Mouse (Mus musculus): ENCODE measurements at regions not wholly inside any gene's neighbourhood (a gene's known extent, or its start where the extent isn't known, plus 50 kb on each side); places are given as distances from the start of the nearest gene placed in this dataset.
A peak's percentile ranks its signal among the peaks of the same experiment; 100 is the strongest.

DNA sequence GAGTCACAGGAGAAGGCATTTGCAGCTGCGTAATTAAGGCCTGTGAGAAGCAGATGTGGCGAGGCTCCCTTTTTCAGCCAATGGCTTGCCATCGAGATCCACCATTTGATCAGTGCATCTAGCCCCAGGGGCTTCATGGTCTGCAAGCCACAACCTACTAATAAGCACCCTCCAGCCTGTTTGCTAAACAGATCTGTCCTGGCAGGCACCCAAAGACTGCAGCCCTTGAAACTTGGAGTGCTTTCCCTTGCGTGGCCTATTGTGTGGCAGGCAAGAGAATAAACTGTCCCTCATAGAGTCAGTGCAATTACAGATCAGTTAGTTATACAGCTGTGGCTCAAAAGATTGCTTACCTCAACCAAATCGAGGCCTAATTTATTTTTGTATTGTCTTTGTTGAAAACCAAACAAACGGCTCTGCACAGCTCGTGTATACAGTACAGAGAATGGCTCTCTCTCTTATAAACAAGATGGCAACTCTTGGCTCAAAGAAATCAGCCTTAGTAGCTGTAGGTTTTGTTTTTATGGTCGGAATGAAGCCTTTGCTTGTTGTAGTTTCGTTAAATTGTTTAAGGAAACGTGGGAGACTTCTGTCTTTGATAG is 195.9 kb upstream of the Satb2 start:
- DNase-seq (ENCODE audit: low spot score) = no peak

DNA sequence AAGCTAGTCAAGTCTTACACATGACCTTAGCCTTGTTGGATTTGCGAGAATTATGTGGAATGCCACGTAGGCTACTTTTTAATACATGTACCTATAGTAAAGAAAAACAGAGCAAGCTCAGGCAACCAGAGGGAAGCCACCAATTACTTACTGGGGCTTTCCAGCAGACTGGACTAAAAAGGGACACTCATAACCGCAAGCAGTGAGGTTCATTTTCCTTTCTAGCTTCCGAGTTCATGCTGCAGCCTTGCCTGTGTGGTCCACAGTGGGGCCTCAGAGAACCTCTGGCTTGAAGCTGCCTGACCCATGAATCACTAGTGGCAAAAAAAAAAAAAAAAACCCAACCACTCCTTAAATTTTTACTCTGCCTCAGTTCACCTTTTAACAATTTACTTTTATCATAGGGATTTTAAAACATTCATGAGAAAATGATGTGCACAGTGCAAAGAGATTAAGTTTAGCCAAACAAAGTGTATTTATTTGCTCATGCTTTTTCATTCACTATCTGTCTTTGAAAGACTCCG is 188.6 kb upstream of the 1700066M21Rik start:
- no peak for DNase-seq (ENCODE audit: low spot score)

DNA sequence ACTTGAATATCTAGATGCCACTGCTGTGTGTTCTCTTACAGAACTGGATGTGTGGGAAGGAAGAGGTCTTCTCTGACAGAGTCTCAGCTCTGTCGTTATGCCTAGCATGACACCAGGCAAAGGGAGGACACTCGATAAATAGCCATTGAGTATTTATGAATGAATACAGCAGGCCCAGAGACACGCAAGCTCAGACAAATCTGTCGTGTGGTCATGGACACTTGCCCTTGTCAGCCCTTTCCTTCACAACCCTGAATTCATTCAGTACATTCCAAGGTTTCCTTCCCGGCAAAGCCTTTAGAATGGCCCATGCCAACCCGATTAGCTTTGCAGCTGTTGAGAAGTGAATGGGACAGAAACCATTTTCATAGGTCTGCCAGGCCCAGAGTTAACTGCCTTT is 176.1 kb upstream of the 1700066M21Rik start:
- DNase-seq (ENCODE audit: low spot score) = no peak

DNA sequence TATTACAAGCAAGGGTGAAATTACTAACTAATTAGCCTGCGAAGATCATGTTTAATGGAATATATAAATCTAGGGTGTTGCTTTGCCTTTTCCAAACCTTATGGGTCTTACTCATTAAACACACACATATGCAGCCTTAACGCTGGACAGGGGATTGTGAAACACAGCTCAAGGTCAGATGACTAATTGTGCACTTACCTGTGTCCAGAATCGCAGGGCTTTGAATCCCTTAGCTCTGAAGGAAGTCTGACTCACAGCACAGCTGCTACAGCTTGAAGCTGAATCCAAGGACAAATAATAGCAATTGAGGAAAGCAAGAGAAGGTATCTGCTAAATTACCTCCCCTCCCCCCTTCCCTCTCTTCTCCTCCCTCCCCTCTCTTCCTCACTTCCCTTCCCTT is 173.1 kb upstream of the 1700066M21Rik start:
- DNase-seq (ENCODE audit: low spot score) = no peak

DNA sequence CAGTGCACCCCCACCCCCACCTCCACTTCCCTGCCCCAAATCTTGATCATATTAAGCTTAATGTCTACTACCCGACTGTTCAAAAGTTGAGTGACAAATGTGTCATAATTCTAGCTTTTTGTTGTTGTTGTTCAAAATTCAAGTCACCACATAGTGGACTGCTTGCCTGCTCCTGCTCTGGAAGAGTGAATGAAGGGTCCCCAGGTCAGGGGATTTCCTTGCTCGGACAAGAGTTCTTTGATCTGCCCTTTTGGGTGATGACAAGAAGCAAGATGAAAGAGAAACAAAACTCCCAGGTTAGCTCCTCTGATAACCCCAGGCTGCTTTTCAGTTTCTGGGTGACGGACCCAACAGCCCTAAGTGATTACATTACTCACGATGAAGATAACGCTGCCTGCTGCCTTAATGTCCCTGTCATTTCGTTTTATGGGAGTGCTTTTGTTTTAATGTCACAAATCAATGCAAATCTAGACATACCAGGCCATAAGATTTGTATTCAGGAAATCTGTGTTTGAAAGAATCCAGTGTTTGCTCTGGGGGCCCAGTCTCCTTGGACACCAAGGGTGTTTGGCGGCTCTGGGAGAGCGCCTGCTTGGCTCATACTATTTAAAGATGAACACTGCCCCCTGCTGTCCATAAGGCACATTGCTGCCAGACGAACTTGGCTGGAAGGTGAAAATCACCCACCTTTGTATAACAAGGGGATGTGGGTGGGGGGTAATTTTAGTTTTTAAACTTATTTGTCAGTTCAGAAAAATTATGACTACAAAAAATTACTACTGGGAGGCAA is 172.0 kb upstream of the 1700066M21Rik start:
- DNase-seq (ENCODE audit: low spot score) = peak; percentile 42

DNA sequence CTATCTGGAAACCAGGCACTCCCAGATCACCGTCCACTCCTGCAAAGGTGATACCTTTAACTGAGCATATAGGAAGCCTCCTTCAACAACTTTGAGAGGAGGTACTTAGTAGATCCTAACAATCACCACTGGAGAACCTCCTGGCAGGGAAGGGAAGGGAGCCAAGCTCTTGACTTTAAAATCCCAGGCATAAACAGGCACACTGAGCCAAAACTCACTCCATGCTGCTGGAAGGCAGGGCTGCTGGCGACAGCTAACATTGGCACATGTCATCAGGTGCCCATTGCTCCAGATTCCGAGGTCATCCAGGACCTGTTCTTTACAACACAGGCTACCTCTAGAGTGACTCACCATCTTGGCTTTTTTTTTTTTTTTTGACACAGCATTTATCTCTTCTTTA is 170.9 kb upstream of the 1700066M21Rik start:
- DNase-seq (ENCODE audit: low spot score) = no peak

DNA sequence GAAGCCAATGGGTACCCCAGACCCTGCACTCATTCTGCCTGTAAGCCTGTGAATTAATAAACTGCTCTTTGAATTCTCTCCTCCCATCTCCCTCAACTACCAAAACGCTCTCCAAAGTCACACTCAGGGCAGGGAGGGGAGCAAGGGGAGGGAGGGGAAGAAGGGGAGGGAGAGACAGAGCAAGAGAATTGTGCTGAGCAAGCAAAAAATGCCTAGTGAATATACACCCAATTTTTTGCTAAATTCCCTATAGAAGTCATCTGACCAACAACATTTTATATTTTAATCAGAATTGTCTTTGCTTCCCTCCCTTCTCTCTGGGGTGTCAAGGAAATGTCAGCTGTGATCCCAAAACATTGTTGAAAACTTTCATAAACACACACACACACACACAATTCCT is 170.5 kb upstream of the 1700066M21Rik start:
- DNase-seq (ENCODE audit: low spot score) = no peak

DNA sequence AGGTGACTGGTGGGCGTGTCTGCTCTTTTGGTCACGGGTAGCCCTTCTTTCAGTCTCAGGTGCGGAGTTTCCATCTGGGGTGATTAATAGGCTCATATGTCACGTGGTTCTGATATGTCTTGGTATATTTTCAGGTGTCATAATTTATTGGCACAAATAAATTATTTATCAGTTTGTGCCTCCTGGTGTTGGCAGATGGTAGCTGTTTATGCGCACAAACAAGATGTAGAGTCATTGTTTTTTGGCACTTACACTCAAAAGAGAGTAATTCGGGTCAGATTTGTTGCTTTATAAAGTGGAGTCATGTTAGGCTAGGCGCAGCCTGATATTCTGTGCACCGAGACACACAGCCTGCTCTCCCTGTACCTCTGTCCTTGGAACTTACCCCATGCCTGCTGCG is 169.0 kb upstream of the 1700066M21Rik start:
- no peak for DNase-seq (ENCODE audit: low spot score)

DNA sequence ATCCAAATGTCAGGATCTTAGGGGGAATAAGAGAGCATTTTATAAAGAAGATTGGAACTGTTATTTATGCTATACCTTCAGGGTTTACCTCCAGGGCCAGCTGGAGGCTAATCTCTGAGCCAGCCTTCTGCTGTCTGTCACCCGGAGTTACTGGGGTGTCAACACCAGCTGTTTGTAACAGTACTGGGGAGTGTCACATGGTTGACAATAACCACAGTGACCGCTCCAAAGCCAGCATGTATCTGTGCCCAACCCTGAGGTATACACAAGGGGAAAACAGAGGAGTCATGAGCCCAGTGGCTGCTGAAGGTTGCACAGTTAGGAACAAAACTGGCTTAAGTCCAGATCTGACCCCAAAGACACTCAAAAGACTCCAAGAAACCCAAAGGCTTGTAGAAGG is 168.1 kb upstream of the 1700066M21Rik start:
- DNase-seq (ENCODE audit: low spot score) = no peak

DNA sequence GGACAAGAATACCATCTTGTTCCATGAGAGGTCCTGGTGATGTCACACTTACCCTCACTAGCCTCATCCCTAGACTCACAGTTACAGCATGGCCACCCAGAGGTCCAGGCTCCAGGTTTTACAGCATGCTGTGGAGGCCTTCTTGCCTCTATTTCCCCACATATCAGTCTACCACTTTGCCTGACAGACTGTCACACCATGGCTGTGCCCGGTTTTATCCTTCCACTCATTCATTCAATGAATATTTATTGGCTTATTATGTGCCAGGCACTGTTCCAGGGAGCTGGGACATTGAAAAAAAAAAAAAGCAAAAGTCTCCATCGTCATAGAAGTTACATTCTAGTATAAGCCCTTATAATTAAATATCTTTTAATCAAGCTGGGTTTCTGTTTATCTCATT is 166.4 kb upstream of the 1700066M21Rik start:
- DNase-seq (ENCODE audit: low spot score) = no peak

DNA sequence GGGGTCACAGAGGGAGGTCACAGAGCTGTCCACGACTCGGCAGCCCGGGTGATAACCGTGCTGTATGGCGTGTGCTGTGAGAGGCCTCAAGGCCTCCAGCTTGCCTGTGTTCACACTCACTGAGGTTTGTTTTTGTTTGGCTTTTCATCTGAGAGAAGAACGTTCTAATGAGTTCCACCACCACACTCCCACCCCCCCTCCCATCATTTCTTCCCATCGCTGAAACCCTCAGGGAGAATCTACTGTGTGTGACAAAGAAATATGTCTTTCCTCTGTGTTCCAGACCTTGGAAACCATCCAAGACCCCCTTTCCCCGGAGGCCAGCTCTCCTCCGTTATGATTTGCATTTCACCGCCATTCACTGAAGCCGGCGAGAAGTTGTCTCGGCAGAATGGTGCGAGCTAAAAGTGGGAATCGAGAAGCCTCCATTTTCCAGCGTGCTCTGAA is 164.0 kb upstream of the 1700066M21Rik start:
- no peak for DNase-seq (ENCODE audit: low spot score)

DNA sequence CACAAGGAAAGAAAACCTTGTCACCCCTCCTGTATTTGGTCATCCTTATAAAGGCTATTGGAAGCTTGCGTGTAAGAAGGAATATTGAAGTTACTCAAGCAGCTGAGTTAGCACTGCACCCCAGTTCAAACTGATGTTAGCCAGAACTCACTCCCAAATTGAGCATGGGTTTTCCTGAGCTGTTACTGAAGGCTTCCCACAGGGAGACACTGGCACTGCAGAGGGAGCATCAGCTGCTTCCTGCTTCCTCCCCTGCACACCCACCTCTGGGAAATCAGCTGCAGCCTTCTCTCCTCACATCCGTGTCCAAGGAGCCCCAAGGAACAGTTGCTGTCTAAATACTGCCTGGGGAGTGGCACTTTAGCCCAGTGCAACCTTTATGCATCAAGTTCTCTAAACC is 163.2 kb upstream of the 1700066M21Rik start:
- DNase-seq (ENCODE audit: low spot score) = no peak

DNA sequence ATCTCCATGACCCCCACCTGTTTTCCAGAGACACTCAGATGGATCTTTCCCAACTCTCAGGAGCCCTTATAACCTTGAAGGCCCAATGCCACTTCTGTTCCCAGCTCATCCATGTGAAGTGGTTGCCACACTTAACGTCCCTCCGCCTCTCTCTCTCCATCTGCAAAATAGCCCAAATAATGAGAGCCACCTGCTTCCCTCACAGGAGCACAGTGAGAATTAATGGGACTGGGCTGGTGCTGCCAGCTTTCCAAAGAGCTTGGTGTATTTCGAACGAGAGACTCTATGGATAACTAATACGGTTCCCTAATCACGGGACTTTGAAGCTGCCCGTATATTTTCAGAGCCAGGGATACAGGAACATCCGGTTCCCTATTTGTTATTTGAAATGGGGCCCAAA is 159.8 kb upstream of the 1700066M21Rik start:
- DNase-seq (ENCODE audit: low spot score) = no peak

DNA sequence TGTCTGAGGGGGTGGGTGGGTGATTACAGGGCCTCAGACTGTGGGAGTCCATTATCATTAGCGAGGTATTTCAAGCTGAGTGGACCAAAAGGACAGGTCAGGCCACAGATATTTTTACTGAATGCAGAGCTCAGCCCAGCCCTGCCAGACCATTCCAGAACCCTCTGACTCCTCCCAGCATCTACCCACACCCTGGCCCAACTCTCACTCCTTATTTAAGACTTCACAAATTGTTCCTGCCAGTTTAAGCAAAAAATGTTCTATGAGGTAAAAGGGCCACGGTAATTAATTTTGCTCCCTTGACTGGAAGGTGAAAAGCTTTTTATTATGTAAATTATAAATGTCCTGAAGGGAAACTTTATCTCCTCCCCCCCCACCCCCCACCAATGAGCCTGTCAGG is 159.3 kb upstream of the 1700066M21Rik start:
- no peak for DNase-seq (ENCODE audit: low spot score)

DNA sequence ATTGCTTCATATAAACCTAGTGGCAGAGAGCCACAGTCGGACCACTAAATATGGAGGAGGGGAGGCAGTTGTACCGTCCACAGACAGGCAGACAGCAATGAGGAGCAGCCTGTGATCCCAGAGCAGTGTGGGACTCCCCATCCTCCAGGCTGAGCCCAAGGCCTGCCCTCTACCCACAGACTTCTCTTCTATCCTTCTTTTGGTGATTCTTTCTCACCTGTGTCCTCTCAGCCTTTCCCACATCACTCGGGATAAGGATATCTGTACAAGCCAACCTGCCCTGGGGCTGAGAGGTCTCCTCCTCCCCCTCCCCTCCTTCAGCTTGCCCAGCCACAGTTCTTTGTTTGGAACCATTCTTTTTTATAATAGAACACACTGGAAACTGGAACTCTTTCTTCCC is 158.8 kb upstream of the 1700066M21Rik start:
- no peak for DNase-seq (ENCODE audit: low spot score)

DNA sequence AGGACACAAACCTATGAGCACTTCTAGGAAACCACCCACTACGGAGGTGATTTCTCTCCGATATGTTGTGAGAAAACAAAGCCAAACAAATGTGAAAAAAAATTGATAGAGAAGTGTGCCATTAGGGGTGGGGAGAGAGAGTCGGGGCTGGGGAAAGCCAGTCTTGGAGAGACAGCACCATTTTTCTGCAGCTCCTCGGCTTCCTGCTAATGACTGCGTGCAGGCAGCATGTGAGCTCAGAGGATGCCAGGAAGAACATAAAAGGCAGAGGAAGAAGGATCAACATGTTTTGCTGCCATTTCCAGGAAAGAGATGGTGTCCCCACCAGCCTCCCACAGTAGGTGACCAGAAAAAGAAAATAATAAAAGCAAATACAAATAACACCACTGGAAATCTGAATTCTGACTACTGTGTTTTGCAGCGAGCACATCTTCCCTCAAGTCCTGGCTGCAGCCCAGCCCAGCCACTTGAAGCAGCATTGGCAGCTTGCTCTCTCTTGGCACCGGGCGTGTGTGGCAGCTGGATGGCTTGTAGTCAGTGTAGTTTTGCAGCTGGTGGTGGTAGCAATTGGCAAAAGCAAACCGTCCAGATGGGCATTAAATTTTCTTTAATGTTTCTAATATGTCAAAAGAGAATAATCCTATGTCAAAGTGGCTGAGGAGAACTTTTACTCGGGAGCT is 152.9 kb upstream of the 1700066M21Rik start:
- no peak for DNase-seq (ENCODE audit: low spot score)

DNA sequence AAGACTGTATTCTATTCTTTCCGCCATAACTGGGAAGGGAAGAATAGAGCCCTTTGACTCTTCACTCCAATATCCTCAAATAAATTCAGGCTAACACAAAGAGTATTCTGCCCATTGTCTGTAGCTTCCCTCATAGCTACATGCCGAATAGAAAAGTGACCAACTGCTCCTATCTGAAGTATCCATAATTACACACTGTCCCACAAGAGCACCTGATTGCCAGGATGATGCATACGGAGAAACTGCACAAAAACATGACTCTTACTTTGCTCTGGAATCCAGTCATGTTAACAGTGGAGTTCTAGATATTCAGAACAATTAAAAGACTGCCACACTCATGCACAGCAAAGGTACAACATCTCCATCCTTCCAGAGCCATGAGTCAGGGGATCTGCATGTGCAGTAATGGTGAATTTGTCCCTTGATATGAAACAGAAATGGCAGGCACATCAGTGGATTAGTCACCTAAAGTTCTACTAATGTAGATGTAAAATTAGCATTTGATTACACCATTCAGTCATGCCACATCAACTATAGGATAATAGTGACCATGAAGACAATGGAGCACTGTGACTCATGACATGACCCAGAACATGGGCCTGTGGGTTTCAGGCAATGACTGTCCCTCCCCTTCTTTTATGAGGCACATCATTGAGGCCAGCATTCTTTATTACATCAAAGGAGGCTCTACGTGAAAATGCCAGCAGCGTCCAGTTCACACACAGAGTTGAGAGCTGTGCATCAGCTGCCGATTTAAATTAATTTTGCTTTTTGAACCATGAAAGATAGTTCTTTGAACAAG is 133.6 kb upstream of the 1700066M21Rik start:
- DNase-seq (ENCODE audit: low spot score) = no peak

DNA sequence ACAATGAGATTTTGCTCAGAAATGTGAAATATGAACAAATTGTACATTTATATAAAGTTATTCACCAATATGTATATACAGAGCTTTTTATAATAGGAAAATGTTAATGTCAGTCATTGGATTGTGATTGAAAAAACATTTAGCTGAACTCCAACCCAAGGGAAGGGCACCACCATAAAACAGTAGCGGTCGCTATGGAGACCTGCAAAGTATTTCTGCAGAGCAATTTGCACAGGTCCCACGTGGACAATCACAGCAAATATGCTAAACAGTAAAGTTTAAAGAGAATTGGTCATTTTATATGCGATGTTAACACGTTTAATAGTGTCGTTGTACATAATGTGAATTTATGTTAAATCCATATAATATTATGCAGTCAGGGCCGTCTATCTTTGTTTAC is 117.8 kb upstream of the 1700066M21Rik start:
- no peak for DNase-seq (ENCODE audit: low spot score)

DNA sequence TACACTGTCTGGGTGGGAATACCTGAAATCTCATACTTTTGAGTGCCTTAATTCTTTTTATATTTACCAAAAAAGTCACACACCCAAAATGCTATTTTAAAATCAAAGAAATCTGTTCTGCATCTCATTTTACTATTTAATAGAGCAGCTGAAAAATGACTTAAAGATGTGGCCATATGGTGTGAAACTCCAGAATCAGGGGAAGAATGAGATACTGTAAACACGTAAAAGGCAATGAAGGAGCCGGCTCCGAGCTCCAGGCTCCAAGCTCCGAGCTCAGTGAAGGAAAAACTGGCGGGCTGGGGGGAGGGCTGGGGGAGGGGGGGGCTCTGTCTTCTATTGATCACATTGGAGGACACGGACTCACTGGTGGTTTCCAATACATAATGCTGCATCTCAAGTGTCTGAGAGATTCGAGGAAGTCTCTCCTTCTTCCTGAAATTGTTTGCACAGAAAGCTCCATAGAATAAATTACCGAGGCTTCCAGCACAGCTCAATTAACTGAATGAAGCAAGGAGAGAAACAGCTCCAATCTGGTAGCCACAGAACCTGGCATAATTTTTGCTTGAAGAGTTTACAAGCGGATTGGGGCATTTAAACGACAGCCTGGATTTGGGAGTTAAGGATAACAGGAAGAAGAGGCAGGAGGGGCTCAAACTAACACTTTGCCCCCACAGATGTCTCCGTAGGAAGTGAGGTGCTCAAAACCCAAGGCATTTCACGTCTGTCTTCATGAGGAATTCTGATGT is 112.2 kb upstream of the 1700066M21Rik start:
- DNase-seq (ENCODE audit: low spot score) = no peak

DNA sequence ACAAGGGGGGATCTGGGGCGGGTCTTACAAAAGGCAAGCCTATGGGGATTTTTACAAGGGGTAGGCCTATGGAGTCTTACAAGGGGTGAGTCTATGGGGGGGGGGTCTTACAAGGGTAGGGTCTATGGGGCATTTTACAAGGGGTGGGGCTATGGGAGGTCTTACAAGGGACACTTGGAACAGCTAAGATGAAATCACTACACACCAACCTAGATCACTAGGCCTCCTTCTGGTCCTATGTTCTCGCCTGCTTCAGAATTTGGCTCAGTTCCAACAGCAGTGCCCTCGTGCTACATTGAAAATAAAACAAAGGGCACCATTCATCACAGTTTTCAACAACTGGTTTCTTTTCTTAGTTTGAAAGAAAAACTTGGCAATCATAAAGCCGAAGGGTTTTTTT is 110.7 kb upstream of the 1700066M21Rik start:
- no peak for DNase-seq (ENCODE audit: low spot score)

DNA sequence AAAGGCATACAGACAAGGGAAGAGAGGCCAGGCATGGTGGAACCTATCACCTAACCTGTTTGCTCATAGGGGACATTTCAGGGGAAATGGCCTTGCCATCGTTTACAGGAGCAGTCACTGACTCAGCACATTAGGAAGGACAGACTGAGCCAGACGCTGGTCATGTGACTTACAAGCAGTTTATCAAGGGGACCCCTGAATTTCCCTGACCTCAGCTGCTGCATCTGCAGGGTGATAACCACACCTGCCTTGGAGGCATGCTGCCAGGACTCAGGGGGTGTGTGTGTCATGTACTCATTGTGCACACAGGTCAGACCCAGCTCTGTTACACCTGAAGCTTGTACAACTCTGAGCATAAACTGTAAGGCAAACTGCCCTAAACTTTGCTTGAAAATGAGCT is 109.6 kb upstream of the 1700066M21Rik start:
- DNase-seq (ENCODE audit: low spot score) = no peak

Data from testis, postnatal 14 days (tissue).